Mouse (Mus musculus): ENCODE measurements around the gene Rasa2. TPM values are rescaled to one million over a fixed set of nuclear protein-coding genes. Genes with fewer than 3 reads are reported as not detected.
A peak's percentile ranks its signal among the peaks of the same experiment; 100 is the strongest.

Gene Rasa2
- total RNA-seq, 1 experiment, result 9.7 TPM

DNA sequence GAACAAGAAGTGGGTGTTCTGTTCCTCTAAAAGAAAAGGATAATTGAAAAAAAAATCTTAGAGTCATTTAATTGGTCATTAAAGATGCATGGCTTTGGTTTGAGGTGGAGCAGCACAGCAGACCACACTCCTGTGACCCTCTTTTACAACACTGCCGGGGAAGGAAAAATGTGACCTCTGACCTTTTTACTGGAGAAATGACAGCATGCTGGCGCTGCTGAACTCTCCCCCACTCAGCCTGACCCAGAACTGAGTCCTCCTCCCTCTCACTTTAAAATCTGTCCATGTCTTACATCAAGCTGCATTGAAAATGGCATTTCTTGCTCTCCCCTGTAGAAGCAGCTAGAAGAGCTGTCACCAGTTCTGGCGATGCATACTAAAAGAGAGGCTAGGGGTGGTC, 138.2 kb downstream of the Rasa2 start:
- Histone ChIP-seq H3K36me3 (ENCODE audit: control insufficient read depth, insufficient read depth, low read length, poor library complexity, severe bottlenecking) (no peaks in the 10 kb centered on the region), H3K4me1 (ENCODE audit: control insufficient read depth in 2 of 2, insufficient read depth in 2 of 2, low read length in 2 of 2, poor library complexity in 1 of 2) (peaks cover 0 to 4% of the 10 kb centered on the region in 2 experiments; a peak in 2 of 4 replicates), H3K27ac (ENCODE audit: insufficient read depth, low read depth, low read length, poor library complexity, severe bottlenecking) (no peak overlapping the region), H3K9ac (ENCODE audit: insufficient read depth, low read depth, low read length, poor library complexity, severe bottlenecking) (no peak overlapping the region), H3K4me3 (ENCODE audit: insufficient read depth in 1 of 2, low read depth in 1 of 2, low read length in 2 of 2, poor library complexity in 1 of 2, severe bottlenecking in 1 of 2) (no peak overlapping the region), H3K9me3 (ENCODE audit: control insufficient read depth, insufficient read depth, low read depth, low read length) (no peaks in the 10 kb centered on the region)
- in situ Hi-C loops (cut with MboI; ENCODE audit: low sequenced_read_pairs in 2 of 2, unreplicated experiment in 2 of 2), result no loop called here
- DNase-seq (ENCODE audit: low read depth, low spot score), result no peak
- TF ChIP-seq ZNF384 (IDR thresholded peaks at IDR 0.05; ENCODE audit: low read depth, low read length), result no peak
- no peak for TF ChIP-seq HCFC1 (IDR thresholded peaks at IDR 0.05; ENCODE audit: borderline replicate concordance, insufficient read depth, low read length)
- no peak for TF ChIP-seq ZC3H11A (IDR thresholded peaks at IDR 0.05; ENCODE audit: borderline replicate concordance, low read depth, low read length)
- TF ChIP-seq CHD2 (IDR thresholded peaks at IDR 0.05; ENCODE audit: low read depth, low read length), result no peak
- TF ChIP-seq MAFK (IDR thresholded peaks at IDR 0.05; ENCODE audit: insufficient read depth, low read depth, low read length), result no peak

DNA sequence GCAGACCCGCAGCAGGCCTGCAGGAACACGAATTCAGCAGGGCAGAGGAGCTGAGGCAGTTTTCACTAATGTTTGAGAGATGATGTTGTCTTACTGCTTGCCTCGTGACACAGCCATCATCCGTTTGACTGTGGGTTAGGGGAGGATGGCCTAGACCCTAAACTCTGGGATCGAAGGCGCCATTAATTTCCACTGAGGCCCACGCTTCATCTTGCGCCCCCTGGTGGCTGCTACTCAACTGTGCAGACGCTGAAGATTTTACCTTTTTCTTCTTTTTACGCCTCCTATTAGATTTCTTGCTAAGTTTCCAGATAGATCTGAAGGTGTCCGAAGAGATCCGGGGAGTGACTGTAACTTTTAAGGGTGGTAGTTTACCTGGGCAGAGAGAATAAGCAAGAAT, 139.6 kb downstream of the Rasa2 start:
- no peaks in the 10 kb centered on the region for H3K36me3 ChIP-seq (ENCODE audit: control insufficient read depth, insufficient read depth, low read length, poor library complexity, severe bottlenecking)
- DNase-seq (ENCODE audit: low read depth, low spot score), result peak; percentile 71

More for the DNA sequence above, 139.6 kb downstream of the Rasa2 start:
- Histone ChIP-seq H3K4me3 (ENCODE audit: insufficient read depth in 1 of 2, low read depth in 1 of 2, low read length in 2 of 2, poor library complexity in 1 of 2, severe bottlenecking in 1 of 2) (peak overlapping the region; percentile 26 to 51), H3K4me1 (ENCODE audit: control insufficient read depth in 2 of 2, insufficient read depth in 2 of 2, low read length in 2 of 2, poor library complexity in 1 of 2) (peaks cover under 1 to 4% of the 10 kb centered on the region in 2 experiments; a peak in 3 of 4 replicates), H3K9ac (ENCODE audit: insufficient read depth, low read depth, low read length, poor library complexity, severe bottlenecking) (peak overlapping the region; percentile 49), H3K9me3 (ENCODE audit: control insufficient read depth, insufficient read depth, low read depth, low read length) (no peaks in the 10 kb centered on the region), H3K27ac (ENCODE audit: insufficient read depth, low read depth, low read length, poor library complexity, severe bottlenecking) (no peak overlapping the region)
- in situ Hi-C loops (cut with MboI; ENCODE audit: low sequenced_read_pairs in 2 of 2, unreplicated experiment in 2 of 2), result no loop called here
- TF ChIP-seq HCFC1 (IDR thresholded peaks at IDR 0.05; ENCODE audit: borderline replicate concordance, insufficient read depth, low read length) (no peak), ZNF384 (IDR thresholded peaks at IDR 0.05; ENCODE audit: low read depth, low read length) (no peak), MAFK (IDR thresholded peaks at IDR 0.05; ENCODE audit: insufficient read depth, low read depth, low read length) (no peak), CHD2 (IDR thresholded peaks at IDR 0.05; ENCODE audit: low read depth, low read length) (no peak), ZC3H11A (IDR thresholded peaks at IDR 0.05; ENCODE audit: borderline replicate concordance, low read depth, low read length) (peak; percentile 41; the same call in 1 of the 2 replicates)

Other genes starting within 250 kb of the Rasa2 start
- 152 and 198 TPM in 2 replicates for gene Rnf7, start 152.9 kb downstream of the Rasa2 start, total RNA-seq (2012; rRNA removed)
- 0.32 and 0.40 TPM in 2 replicates for gene Gm28729, start 106.4 kb downstream of the Rasa2 start, total RNA-seq (2012; rRNA removed)
- gene Zbtb38, start 121.2 kb upstream of the Rasa2 start, total RNA-seq (2012; rRNA removed), result 16.0 and 26.2 TPM in 2 replicates

Data from ES-E14 (cell line).